Mouse (Mus musculus) brown adipose tissue, adult 24 weeks (tissue): ENCODE data around the gene Zc3h4. TPM values are rescaled to one million over a fixed set of nuclear protein-coding genes. Genes with fewer than 3 reads are reported as not detected.

Source experiments
- H3K27ac ChIP-seq: fragments of 200-500 bp; replicated peaks from 2 replicates; pipeline ENCODE4 v1.5.1; 2012; ENCODE audit warnings: low read depth, mild to moderate bottlenecking, low read length
- H3K4me1 ChIP-seq: fragments of 200-500 bp; 2 replicates; pipeline ENCODE4 v1.6.1; 2012; ENCODE audit warnings: low read length, mixed read lengths; ENCODE audit not compliant: control insufficient read depth, insufficient read depth, insufficient read length
- H3K4me3 ChIP-seq: fragments of 200-500 bp; 2 replicates; pipeline ENCODE4 v1.5.1; 2012; ENCODE audit warnings: low read depth, mild to moderate bottlenecking, low read length, moderate library complexity; ENCODE audit not compliant: insufficient read depth
- polyA plus RNA-seq: library from polyadenylated mRNA; stranded (reverse); fragments of >200 nt; gene quantifications from 2 replicates; pipeline ENCODE4 v1.2.4, GENCODE M21; 2012; ENCODE audit not compliant: missing spikeins, insufficient read depth, insufficient read length

The Zc3h4 gene
- polyA plus RNA-seq, 1 experiment: 12.2 TPM

- no peak overlapping the region for H3K4me3 ChIP-seq
- H3K4me1 ChIP-seq: no peaks in the 10 kb centered on the region
- H3K27ac ChIP-seq: no peak overlapping the region
Observed at GRCm38 (mm10) chr7:16392923-16393322, 7.8 kb upstream of the Zc3h4 start.

DNA sequence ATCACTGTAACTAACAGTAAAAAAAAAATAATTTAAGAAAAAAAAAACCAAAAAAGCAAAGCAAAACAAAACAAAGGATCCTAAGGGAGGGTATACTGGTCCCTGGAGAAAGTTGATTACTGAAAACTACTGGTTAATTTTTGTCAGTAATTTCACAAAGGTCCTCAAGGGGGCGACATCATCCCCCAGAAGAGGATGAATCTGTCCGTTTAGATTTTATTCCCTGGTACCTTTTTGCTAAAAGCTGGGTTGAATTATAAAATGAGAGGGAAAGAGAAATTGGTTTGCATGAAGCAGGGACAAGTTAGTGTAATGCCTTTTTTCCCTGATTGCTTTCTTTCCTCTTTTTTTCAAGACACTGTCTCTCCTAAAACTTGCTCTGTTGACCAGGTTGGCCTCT lies 4.8 kb upstream of the Zc3h4 start:
- no peak overlapping the region for H3K27ac ChIP-seq
- peaks cover 6% of the 10 kb centered on the region; the same call in 1 of the 2 replicates for H3K4me1 ChIP-seq
- no peak overlapping the region for H3K4me3 ChIP-seq

DNA sequence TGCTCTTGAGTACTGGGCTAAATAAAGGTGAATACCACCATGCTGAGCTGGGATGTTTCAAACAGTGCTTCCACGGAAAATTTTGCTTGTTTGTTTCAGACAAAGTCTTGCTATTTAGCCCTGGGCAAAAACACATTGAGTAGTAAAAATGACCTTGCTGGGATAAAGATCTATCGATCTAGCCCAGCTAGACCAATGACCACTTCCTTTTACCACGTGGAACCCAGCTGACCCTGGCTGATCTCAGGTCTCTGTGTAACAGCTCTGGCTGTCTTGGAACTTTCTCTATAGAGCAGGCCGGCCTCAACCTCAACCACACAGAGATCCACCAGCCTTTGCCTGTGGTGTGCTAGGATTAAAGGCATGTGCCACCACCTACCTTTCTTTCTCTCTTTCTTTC lies 3.2 kb upstream of the Zc3h4 start:
- Histone ChIP-seq H3K4me1 (peaks cover 6% of the 10 kb centered on the region; the same call in 1 of the 2 replicates), H3K4me3 (no peak overlapping the region), H3K27ac (no peak overlapping the region)

DNA sequence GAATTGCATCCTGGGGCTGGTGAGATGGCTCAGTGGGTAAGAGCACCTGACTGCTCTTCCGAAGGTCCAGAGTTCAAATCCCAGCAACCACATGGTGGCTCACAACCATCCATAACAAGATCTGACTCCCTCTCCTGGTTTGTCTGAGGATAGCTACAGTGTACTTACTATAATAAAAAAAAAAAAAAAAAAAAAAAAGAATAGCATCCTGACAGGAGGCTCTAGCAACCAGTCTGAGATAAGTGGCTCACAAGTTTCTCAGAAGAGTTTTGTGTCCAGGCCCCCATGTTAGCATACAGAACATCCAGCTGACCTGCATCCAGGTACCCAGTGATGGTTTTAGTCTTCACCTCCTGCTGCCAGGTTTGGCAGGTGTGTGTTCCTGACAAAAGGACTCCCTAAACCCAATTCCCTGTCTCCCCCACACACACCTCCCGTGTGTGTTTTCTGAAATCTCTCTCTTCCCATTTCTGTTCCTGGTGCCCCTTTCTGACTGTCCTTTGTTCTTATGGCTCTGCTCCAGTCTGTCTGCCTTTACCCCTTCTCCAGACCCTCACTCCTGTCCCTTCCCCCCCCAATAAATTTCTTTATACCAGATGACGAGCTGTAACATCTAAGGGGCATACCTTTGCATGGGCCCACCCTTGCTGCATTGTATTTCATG lies 2.2 kb upstream of the Zc3h4 start:
- peak overlapping the region; percentile 70; the same call in 1 of the 2 replicates for H3K4me3 ChIP-seq
- H3K27ac ChIP-seq: peak overlapping the region; percentile 100
- peaks cover 9% of the 10 kb centered on the region; the same call in 1 of the 2 replicates for H3K4me1 ChIP-seq

- Histone ChIP-seq H3K27ac (peak overlapping the region; percentile 100), H3K4me3 (peak overlapping the region; percentile 70), H3K4me1 (peaks cover 11% of the 10 kb centered on the region; the same call in 1 of the 2 replicates)
Observed at GRCm38 (mm10) chr7:16399098-16399819, 1.5 kb upstream of the Zc3h4 start.

DNA sequence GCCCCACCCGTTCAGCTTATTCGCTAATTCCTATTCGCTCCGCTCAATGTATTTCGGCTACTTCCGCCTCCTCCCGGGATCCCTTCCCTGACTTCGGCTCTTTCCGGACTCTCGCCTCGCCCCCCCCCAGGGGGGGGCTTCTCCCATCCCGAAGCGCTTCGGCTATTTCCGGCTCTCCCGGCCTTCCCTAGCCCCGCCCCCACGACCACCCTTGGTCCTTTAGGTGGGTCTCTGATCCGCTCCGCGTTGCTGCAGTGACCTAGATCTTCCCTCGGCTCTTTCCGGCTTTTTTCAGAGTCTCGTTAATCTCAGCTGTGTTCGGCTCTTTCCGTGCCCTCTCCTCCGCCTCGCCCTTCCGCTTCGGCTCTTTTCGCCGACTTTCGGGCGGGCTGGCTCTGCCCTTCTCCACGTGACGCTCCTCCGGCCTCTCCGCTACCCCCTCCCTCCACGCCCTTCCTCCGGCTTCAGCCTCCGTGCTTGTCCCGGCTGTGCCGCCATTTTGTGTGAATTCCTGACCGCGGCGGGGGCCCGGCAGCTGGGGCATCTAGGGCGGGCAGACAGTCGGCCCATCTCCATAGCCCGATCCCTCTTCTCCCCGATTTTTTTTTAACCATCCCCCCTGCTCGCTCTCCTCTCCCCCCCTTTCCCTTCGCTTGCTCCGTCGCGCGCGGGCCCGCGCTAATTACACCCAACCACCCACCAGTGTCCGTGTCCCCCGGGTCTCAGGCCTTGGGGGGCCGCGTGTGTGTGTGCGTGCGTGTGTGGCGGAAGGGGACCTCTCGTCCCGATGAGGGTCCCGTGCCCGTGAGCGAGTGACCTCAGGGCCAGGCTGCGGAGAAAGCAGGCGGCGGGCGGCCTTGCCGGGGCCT lies 656 bp upstream of the Zc3h4 start:
- Histone ChIP-seq H3K4me1 (peaks cover 18% of the 10 kb centered on the region), H3K27ac (peak overlapping the region; percentile 100), H3K4me3 (peak overlapping the region; percentile 93)

DNA sequence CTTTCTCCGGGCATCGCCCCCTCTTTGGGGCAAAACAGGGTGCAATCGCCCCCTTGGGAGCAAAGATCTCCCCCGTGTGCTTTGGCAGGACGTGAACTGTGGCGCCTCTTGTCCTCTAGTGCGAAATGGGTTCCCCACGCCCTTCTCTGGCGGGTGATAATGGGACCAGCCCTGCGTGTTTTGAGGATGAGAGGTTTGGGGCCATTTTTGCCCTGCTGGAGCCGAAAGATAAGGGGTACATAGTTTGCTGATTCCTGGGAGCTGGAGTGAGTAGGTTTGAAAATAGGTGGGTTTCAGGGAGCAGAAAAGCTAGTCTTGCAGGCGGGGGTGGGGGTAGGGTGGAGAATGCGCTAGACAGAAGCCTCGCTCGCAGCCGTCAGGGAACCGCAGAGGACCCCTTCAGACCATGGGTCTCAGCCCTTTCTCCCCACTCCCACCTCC lies 1.3 kb downstream of the Zc3h4 start:
- Histone ChIP-seq H3K4me3 (peak overlapping the region; percentile 93), H3K27ac (peak overlapping the region; percentile 100), H3K4me1 (peaks cover 31% of the 10 kb centered on the region)

GRCm38 (mm10) chr7:16402449-16402848 lies 1.7 kb downstream of the Zc3h4 start:
- Histone ChIP-seq H3K4me1 (peaks cover 33% of the 10 kb centered on the region), H3K27ac (peak overlapping the region; percentile 100), H3K4me3 (peak overlapping the region; percentile 93)

GRCm38 (mm10) chr7:16402968-16403948 lies 2.5 kb downstream of the Zc3h4 start:
- peaks cover 33% of the 10 kb centered on the region for H3K4me1 ChIP-seq
- H3K4me3 ChIP-seq: peak overlapping the region; percentile 52
- peak overlapping the region; percentile 82 for H3K27ac ChIP-seq

DNA sequence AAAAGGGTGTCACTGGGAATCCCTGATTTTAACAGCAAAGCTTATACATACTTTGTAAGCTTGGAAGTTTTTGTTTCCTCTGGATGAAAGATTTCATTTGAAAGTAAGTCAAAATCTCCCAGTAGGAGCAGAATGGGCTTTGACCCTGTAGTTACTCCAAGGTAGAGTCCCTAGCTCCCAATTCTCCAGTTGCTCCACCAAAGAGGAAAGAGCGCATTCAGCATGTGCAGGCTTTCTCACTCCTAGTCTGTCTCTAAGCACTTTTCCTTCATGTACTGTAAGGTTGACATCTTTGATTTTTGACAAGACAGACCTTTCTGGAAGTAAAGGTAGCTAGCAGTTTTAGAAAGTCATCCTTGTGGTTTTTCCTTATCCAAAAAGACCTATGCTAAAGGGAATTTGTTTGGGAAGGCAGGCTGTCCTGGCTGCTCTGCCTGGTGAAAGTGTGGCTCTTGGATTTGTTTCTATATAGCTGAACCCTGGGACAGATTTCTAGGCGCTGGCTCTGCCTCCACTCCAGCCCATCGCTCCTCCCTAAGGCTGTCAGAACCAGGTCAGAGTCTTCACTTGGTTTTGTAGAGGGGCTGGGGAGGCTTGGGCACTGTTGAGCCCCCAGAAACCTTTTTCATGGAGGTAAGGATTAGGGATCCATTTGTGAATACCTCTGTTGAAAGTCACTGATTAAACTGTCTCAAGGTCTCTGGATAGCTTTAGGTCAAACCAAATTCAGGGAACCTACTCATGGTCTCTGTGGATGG lies 3.8 kb downstream of the Zc3h4 start:
- H3K4me3 ChIP-seq: no peak overlapping the region
- peak overlapping the region; percentile 98 for H3K27ac ChIP-seq
- peaks cover 27% of the 10 kb centered on the region for H3K4me1 ChIP-seq

GRCm38 (mm10) chr7:16405073-16405455 lies 4.4 kb downstream of the Zc3h4 start:
- Histone ChIP-seq H3K4me3 (no peak overlapping the region), H3K27ac (peak overlapping the region; percentile 98), H3K4me1 (peaks cover 27% of the 10 kb centered on the region)

GRCm38 (mm10) chr7:16405516-16406351 lies 5.0 kb downstream of the Zc3h4 start:
- H3K4me1 ChIP-seq: peaks cover 27% of the 10 kb centered on the region
- H3K4me3 ChIP-seq: peak overlapping the region; percentile 22
- peak overlapping the region; percentile 98 for H3K27ac ChIP-seq

GRCm38 (mm10) chr7:16406978-16407377 lies 6.3 kb downstream of the Zc3h4 start:
- H3K4me1 ChIP-seq: peaks cover 27% of the 10 kb centered on the region
- no peak overlapping the region for H3K4me3 ChIP-seq
- H3K27ac ChIP-seq: peak overlapping the region; percentile 57
